Mouse (Mus musculus) yolk sac, embryonic 10.5 days (tissue): ENCODE results near the gene Tubg2.

Experiments
- DNase-seq: peaks from one replicate; pipeline ENCODE4 v3.0.0-alpha.2; 2017; ENCODE audit warnings: low spot score

Tubg2 gene

DNA sequence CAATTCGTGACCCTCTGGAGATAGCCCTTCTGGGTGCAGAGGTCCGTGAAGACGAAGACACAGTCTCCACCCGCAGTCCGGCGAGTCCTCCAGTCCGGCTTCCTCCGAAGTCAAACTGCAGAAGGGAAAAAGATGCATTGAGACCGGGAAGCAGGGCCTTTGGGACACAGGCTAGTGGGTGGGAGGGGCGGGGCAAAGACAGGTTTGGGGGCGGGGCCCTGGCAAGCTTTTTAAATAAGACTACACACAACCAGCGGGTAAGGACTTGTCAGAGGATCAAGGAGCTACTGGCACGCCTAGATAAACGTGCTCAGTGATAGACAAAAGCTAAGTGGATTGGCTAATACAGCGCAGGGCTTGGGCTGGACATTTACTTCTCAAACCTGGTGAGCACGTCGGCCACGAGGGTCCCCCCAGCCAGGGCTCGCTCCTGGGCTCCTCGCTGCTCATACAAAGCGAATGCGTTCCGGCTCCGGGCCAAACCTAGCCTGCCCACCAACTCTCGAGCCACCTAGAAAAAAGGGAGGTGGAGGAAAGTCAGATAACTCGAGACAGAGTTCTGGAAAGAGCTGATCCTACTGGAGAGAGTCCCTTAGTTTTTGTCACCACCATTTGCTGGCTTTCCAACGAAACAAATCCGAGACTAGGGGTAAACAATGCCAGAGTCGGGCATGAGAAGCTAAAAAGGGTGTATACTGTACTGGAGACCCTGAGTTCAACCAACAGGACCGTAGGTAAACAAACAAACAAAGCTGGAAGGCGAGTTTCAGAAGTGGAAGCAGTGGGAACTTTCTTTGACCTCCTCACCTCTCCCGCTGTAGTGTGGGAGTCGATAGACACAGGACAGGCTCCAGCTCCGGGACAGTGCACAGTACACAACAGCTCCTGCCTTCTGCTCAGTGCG lies 9.2 kb downstream of the Tubg2 start:
- no peak for DNase-seq

DNA sequence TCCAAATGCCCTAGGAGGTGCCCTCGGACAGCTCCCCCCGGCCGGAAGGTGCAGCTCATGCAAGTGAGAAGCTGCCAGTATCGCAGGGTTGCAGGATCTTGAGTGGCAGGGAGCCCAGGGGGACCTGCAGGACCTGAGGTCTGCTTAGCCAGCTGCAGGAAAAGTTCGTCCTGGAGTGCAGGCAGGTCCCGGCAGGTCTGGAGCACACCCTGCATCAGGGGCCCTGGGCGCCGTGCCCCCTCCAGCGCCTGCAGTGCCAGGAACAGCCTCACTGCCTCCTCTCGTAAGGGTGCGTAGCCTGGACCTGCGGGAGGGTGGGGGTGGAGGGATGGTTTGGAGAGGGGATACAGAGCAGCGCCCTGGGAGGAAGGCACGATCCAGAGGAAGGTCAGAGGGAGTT lies 10.7 kb downstream of the Tubg2 start:
- no peak for DNase-seq

DNA sequence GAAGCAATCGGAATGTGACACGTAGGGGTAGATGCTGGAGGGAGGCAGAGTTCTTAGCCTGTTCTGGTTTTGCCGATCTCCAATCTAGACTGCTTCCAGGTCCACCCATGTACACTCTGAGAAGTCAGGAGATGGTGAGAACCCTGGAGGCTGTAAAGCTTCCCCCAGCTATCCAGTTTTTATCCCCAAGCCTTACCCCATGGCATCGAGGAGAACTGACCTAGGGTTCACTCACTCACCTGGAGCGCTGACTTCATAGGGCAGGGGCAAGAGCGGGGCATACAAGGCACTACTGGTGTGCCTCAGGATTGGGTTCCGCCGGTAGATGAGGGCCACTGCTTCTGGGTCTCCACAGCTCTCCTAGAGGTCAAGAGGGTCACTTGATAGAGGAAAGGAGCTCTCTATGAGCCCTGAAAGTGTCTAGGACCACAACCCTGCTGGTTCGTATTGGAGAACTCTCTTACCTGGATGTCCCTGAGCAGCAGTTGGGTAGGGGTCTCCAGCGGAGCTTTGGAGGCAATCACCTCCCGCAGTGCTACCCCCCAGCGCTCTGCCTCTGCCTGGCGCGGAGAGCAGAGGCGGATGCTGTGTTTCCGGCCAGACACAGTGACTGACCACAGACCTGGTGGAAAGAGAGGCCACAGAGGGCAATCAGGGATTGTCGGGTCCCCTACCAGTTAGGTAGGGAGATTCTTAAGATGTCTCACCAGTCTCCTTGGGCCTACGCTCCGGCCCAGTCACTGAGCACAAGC lies 11.7 kb downstream of the Tubg2 start:
- no peak for DNase-seq

DNA sequence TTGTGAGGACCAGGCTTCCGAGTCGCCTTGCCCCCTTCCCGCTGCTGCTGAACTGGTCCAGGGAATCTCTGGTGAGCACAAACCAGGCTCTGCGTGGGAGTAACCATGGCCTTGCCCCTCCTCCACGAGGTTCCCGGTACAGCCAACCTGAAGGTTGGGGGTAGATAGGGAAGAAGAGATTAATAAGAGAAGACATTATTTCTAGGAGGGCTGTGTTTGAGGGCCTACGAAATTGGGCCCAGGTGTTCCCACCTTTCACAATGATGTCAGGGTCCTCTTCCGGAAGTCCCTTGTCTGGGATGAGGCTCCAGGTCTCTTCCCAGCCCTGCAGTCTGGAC lies 12.2 kb downstream of the Tubg2 start:
- no peak for DNase-seq

DNA sequence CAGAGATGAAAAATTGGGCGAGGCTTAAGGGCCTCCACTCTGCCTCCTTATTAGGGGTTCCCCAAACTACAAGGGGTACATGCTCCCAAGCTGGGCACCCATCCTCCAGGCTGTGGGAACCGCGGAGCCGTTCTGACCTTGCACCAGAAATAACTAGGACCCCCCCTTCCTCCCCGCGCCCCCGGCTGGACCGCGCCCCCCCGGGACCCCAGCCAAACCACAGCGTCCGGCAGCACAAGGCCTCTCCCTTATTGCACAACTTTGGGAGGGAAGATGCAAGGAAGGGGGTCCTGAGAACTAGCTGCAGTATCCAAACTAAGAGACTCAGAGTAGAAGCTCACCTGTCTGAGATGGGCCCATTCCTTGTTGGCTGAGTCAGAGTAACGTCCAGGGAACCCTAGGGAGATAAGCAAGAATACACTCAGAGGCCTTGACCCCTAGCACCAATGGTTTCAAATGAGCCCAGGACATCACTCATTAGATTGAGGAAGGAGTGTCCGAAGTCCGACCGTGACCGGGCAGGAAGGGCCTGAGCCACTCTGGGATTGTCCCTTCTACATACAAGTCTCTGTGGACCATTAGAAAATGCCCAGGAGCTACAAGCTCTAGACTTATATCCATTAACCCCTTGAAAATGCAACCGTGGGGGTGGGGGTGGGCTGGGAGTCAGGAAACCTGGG lies 12.7 kb downstream of the Tubg2 start:
- peak; percentile 36 for DNase-seq

DNA sequence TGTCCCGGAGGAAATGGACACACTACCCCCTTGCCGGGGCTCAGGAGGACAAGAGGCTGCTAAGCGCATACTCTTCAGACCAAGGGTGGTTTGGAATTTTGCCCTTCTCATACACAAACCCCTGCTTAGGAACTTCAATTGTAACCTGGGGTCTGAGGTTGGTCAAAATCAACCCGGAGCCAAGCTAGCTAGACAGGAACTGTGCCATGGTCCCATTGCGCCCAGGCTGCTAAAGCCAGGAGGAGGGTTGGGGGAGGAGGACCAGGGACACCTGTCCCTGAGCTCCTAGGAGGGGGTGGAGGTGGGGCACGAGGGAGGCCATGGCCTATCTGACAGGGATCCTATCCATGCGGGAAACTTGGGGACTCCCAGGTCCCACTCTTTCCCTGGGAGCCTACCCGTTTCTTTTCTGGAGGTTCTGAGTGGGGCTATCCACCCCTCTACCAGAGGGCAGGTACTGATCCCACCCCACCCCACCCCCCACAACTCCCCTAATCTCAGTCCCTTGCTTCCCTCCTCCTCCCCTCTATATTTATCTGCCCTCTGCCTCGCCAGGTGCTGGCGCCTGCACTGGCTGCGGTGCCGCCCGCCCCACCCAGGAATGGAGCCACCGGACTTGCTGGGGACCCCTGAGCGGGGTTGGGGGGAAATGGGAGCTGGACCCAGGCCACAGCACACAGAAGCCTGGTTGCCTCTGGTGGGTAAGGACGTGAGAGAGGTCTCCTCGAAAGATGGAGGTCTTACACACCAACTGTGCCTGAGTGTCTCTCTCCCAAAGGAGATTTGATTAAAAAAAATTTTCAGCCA lies 13.8 kb downstream of the Tubg2 start:
- DNase-seq = no peak

DNA sequence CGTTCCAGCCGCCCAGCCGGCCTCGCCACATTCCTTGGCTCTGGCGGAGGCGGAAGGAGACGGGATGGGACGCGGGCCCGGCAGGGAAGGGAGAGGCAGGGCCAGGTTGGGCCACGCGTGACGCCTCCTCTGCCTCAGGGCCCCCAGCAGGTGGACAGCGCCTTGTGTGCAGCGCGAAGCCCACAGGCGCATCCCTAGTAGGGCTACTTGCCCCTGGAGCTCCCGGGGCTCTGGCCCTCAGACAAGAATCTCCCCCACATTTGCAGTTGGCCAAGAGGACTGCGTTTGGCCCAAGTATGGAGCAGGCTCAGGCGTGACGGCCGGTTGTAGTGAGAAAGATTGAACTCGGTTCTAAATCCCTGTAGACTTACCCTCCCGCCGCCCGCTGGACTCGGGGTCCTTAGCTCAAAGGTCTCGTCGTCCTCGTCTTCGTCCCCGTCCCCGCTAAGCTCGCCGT lies 14.7 kb downstream of the Tubg2 start, which contains the start of gene Cntnap1:
Gene Cntnap1, plus strand, starts transcription at position 170 of the 457 bp plus-strand sequence.
- peak; percentile 36 for DNase-seq

DNA sequence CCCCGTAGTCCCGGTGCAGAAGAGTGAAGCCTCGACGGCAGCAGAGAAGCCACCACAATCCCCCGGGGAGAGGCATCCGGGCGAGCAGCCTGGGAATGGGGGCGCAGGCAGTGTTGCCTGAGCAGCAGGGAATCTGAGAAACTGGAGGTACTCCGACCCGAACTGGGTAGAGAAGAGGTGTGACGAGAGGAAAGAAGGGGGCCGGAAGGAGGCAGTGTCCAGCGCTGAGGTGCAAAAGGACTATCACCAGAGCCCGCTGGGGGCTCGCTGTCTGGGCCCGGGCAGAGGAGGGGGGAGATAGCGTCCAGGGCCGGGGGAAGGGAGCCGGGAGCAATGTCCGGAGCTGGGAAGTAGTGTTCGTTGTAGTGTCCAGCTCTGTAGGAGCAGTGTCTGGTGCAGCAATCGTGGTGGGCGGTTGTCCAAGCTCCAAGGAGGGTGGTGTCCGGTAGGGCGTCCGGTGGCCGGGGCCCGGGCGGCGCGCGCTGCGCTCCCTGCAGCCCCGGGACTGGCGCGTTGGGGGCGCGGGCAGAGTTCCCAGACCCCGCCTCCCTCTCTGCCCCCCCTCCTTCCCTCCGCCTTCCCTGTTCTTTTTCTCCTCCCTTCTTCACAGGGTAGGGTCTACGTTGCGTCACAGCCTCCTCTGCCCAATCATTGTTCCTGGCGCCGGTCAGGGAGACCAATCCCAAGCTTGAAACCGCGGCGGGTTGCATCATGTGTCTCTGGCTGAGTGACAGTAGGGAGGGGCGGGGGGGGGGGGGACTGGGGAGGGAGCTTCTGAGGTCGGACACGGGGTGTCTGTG lies 15.3 kb downstream of the Tubg2 start, which contains the start of gene Plekhh3:
Gene Plekhh3, minus strand, starts transcription at position 541 of the 800 bp plus-strand sequence.
- peak; percentile 99 for DNase-seq

DNA sequence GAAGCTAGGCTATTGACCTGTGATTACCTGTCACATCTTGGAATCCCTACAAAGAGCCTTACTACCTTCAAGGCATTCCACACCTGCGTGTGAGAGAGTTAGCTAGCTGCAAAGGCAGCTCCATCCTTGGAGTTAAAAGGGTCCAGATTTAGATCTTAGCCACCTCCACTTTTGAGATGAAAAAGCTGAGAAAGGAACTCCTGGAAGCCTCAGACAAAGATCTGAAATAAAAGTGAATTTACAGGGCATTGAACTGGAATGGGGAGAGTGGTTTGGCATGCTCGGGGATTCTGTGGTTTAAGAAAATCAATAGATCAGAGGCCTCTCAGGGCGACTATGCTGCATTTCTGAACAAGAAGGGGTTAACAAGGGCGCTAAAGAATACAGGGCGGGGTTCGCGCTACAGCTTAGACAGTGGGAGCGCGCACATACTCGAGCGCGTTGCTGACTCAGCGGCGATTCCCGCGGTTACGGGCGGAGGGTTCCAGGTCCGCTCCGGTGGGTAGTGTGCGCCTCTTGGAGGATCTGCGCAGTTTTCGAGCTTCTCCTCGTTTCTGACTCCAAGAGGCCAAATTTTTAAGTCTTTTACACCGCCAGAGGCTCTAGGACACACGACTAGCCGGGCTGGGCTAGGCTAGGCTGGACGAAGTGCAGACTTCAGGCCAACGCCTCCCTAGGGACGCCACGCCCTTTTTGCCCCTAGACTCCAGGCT lies 16.2 kb downstream of the Tubg2 start:
- DNase-seq = peak; percentile 87

DNA sequence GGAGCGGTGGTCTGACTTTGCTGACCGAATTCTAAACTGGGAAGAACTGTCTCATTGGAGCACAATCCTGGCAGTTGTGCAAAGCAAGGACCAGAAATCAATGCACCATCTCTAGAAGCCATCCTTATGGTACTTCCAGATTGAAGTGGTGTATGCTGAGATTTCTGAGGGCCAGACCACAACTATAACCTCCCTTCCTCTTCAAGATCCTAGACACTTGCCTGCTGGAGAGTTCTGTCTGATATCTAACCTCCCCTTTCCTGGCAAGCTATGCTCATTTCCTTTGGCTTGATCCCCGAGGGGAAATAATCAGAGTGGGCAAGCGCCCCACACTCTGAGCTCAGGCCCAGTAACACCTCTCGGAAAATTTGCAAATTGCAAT lies 16.7 kb downstream of the Tubg2 start:
- no peak for DNase-seq

DNA sequence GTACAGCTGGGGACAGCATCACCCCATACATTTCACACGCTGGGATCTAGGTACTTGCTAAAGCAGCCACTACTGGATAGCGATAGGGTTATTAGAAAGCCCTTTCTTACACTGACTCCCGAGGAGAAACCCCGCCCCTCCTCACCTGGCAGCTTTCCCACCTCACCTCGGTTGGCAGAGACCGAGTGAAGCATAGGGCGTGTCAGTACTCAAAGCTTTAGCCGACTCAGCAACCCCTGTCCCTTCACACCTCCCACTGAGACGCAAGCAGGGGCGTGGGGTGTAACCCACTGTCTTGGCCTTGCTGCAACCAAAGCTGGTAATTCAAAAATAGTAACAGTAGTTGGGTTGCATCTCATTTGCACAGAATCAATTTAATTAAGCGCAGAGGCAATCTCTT lies 17.4 kb downstream of the Tubg2 start:
- DNase-seq = no peak

DNA sequence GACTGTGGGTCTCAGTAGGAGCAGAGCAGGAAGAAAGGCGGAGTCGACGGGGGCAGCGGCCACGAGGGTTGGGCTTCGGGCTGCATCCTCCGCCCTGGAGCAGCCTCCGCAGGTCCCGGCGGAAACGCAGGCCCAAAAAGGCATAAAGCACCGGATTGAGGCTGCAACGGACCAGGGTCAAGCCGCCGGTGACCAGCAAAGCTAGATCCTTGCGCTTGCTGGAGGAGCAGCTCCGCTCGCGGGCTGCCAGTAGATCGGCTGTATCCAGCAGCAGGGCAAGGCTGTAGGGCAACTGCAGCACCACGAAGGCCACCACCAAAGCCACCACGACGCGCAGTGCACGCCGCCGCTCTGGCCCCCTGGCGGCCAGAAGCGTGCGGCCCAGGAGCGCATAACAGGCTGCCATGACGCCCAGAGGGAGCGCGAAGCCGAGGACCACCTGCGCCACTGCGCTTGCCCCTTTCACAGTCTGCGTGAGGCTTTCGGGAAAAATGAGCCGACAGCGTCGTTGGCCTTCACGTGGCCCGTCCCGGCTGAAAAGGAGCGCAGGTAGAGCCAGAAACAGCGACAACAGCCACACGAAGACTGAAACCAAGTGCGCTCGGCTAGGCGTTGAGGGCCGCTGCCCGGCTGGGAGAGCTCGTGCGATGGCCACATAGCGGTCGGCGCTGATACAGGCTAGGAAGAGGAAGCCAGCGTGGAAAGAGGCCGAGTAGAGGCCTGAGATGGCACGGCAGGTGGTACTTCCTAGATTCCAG lies 18.1 kb downstream of the Tubg2 start:
- peak; percentile 79 for DNase-seq

DNA sequence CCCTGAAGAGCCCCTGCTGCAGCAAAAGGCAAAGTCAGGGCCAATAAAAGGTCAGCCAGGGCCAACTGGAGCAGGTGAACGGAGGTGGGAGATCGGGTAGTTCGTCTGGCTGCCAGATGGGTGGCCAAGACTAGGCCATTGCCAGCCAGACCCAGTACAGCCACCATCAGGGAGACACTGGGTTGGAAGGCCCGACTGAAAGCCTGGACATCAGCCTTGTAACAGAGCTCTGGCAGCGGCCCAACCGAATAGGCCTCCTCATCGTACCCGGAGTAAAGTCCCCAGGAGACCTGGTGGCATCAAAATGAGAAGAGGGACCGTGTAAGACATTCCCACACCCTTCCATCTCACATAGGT lies 18.7 kb downstream of the Tubg2 start:
- DNase-seq = no peak

DNA sequence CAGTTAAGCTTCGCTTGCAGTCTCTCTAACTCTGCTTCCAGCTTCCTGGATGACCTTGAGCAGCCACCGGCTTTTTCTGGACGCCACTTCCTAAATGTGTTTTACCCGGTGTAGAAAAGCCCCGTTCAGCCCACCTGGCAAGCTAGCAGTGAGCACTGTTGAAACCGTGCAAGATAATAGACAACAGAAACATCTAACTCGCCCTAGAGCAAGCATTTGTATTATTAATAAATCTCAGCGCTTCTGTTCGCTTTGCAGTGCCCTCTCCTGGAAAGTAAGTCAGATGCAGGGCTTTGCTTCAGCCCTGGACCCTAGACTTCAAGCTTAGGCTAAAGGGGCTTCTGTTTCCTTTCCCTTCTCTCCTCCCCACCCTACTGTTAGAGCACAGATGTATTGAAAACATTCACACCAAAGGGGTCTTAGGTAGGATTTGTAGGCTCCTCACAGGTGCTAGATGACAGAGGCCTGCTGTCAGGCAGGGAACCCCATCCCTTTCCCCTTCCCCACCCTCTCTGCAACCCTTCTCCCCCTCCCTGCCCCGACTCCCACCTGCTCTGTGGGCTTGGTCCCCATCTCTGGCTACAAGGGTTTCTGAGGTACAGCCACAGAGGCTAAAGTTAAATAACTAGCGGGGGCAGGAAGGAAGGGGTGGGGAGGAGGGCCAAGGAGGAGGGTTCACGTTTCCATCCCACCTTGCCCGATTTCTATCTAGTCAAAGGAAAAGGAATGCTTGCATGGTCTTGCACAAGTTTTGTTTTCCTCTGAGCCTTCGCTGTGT lies 19.3 kb downstream of the Tubg2 start, which contains the start of gene Ccr10:
Gene Ccr10, minus strand, starts transcription at position 593 of the 778 bp plus-strand sequence.
- no peak for DNase-seq

DNA sequence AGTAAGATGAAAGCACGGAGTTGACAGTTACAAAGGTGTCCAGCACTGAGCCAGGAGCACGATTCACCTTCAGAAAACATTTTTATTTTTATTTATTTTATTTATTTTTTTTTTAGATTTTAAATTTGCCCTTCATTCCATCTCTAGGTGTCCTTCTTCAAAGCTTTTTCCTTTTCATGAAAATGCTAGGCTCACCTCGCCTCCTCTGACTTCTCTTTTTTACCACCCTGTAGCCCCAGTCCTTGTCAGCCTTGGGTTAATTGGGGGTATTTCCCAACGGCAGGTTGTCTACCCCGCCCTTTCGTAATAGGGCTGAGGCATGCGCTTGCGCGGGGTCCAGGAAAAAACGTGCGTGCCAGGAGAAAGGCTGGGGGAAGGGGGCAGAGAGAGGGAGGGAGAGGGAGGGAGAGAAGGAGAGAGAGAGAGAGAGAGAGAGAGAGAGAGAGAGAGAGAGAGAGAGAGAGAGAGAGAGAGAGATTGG lies 20.0 kb downstream of the Tubg2 start:
- no peak for DNase-seq

DNA sequence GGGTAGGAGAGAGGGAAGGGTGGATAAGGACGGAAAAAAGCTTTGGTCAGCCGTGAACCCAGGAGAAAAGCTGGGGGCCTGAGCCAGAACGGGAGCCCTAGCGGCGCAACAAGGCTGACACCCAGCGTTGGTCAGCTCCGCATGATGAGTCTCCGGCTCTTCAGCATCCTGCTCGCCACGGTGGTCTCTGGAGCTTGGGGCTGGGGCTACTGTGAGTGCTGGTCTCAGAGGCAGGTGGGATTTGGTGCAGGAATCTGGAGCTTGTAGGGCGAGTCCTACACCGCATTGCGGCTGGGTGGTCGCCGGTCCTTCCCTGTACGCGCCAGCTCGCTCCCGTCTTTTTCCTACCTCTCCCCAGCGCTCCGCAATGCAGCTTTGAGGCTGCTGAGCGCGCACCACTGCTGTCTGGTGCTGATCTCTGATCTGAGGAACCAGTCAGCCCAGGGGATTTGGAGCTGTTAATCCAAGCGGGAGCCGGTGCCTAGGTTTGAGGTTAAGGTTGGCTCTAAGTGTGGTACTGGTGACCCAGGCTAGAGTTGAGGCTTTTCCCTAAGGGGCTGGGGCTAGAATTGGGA lies 20.5 kb downstream of the Tubg2 start:
- DNase-seq = peak; percentile 24

DNA sequence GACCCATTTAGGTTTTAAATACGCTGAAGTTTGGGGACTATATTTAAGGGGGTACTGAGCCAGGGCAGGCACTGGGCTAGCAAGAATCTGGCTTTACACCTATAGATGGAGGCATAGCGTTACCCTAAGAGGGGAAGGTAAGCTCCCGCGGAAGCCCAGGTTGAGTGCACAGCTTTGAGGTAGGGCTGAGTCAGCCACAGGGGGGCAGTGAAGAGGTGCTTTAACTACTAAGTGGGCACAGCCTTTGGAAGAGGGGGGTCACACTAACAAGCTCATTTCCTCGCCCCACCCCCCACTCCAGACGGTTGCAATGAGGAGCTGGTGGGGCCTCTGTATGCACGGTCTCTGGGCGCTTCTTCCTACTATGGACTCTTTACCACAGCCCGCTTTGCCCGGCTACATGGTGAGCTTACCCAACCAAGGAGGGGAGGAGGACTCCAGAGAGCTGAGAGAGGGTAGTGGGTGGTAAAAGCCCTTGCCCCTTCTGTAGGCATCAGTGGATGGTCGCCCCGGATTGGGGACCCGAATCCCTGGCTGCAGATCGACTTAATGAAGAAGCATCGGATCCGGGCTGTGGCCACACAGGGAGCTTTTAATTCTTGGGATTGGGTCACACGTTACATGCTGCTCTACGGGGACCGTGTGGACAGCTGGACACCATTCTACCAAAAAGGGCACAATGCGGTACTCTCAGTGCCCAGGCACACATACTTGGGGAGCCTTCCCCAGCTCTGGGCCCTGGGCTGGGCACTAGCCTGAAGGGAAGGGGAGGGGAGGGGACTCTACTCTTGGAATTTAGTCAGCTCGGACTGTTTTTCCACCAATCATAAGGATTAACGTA lies 21.4 kb downstream of the Tubg2 start:
- DNase-seq = peak; percentile 12
